15 mouse cellular contexts compared by ENCODE assay signal in the genomic region with DNA sequence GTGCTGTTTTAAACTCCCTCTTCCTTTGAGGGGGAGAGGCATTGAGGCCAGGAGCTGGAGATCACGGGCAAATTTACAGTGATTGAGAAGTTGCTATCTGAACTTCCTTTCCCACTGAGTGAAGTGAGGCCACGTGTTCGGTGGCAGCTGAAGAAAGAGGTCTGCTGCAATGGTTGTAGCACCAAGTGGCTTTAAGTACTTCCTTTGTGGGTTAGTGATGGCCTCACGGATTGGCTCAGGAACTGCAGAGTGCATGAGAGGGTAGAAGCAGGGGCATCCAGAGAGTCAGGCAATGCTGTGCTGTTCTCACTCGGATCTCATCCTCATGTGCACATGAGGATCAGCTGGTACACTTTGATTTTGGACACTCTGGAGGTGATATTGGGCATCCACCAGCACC. TPM values are rescaled to one million over a fixed set of nuclear protein-coding genes. Genes with fewer than 3 reads are reported as not detected.
A peak's percentile ranks its signal among the peaks of the same experiment; 100 is the strongest.
DNase-seq lines count a peak whose midpoint lies in the region; ATAC-seq and TF ChIP-seq lines count a peak whose summit lies in the region.
"Had no signal": no experiment of that assay in that cellular context is flagged by ENCODE, and none has a peak within 500 bp of the region (broad histone marks: within the 10 kb centered on the region; RNA-seq: fewer than 3 reads in every experiment).

No protein-coding gene starts in this region.

- no peak overlapping the region for H3K4me2 ChIP-seq in lung, postnatal 0 days (replicated peaks; ENCODE audit: low read depth, low read length)
- H3K4me2 ChIP-seq: midbrain, embryonic 12.5 days; neural tube, embryonic 13.5 days had no signal

- 24% methylated on average over 5 of the region's 5 CpGs for WGBS in lung, postnatal 0 days

- H3K36me3 ChIP-seq in lung, postnatal 0 days (ENCODE audit: insufficient read depth, low read length) = 0 out of 2 replicates have a peak, but pooled peaks cover 2% of the 10 kb centered on the region

- 0 out of 2 replicates have a peak, but pooled peaks have one; percentile 35 for ATAC-seq in erythroid progenitor cell, adult 5-6 weeks (replicated peaks; ENCODE audit: low FRiP score, poor library complexity, severe bottlenecking)
- ATAC-seq in lung, postnatal 0 days = peak; percentile 90

- peaks cover 11% of the 10 kb centered on the region; the same call in 1 of the 2 replicates for H3K4me1 ChIP-seq in lung, postnatal 0 days (ENCODE audit: insufficient read depth, low read depth, low read length)
- H3K4me1 ChIP-seq: midbrain, embryonic 12.5 days had no signal

- intact Hi-C loops in heart, postnatal 36 days (cut with DNase I) = no loop called here

- H3K4me3 ChIP-seq in lung, postnatal 0 days (ENCODE audit: low read depth, low read length) = no peak overlapping the region
- H3K4me3 ChIP-seq: midbrain, embryonic 12.5 days; neural tube, embryonic 13.5 days had no signal

- H3K27me3 ChIP-seq in lung, postnatal 0 days (replicated peaks; ENCODE audit: insufficient read depth, low read length) = no peaks in the 10 kb centered on the region
- H3K27me3 ChIP-seq: midbrain, embryonic 12.5 days; neural tube, embryonic 13.5 days had no signal

- DNase-seq in heart, adult 11 months = peak; percentile 88
- DNase-seq in heart, postnatal 36 days = no peak
- peak; percentile 81 for DNase-seq in lung, postnatal 0 days (ENCODE audit: low spot score)
- peak; percentile 73 for DNase-seq in thymus, postnatal 0 days (ENCODE audit: low spot score)
- DNase-seq in layer of hippocampus, adult 9-11 months = no peak
- DNase-seq in adrenal gland, adult 8-10 months = no peak
- no peak for DNase-seq in embryo, embryonic 10 days (ENCODE audit: low spot score)
- DNase-seq: cerebellum, postnatal 36 days; heart, adult 18-20 months; heart, postnatal 14 days; kidney, adult 2 months; right cerebral cortex, adult 18-20 months had no signal

- TF ChIP-seq EP300 in lung, postnatal 0 days (IDR thresholded peaks at IDR 0.05) = peak; percentile 31; the same call in 1 of the 2 replicates

- TF ChIP-seq CTCF in lung, postnatal 0 days (IDR thresholded peaks at IDR 0.05) = no peak

- no peak overlapping the region for H3K9ac ChIP-seq in lung, postnatal 0 days (replicated peaks; ENCODE audit: low read depth)
- H3K9ac ChIP-seq: midbrain, embryonic 12.5 days; neural tube, embryonic 13.5 days had no signal

- H3K9me3 ChIP-seq in lung, postnatal 0 days (ENCODE audit: low read length) = no peaks in the 10 kb centered on the region
- H3K9me3 ChIP-seq: midbrain, embryonic 12.5 days; neural tube, embryonic 13.5 days had no signal

- H3K27ac ChIP-seq in lung, postnatal 0 days (ENCODE audit: low read length) = no peak overlapping the region
- H3K27ac ChIP-seq: midbrain, embryonic 12.5 days; neural tube, embryonic 13.5 days had no signal

RNA-seq across cellular contexts. Expression of a gene that starts 19.4 kb away (rescaled TPM):
- 10 to 100 TPM; 43.2 to 43.3 TPM for total RNA-seq in heart, postnatal 36 days (2021)
- total RNA-seq in erythroid progenitor cell, adult 5-6 weeks (2015; ENCODE audit: low replicate concordance) = 59.1 and 60.2 TPM in 2 replicates
- total RNA-seq in erythroid progenitor cell, adult 5-6 weeks (2017; ENCODE audit: low replicate concordance) = 46.1 and 70.6 TPM in 2 replicates
- 56.3 and 61.9 TPM in 2 replicates for polyA plus RNA-seq in lung, postnatal 0 days (2015; fragmentation: Nextera tagmentation; extraction: Ambion mirVana)
- polyA plus RNA-seq in thymus, postnatal 0 days (2015; fragmentation: Nextera tagmentation; extraction: Ambion mirVana) = 33.6 and 33.7 TPM in 2 replicates
- 10 to 100 TPM; 31.3 to 33.8 (median 31.9) TPM for total RNA-seq in adrenal gland, adult 8-10 months (2022)

RNA-seq across cellular contexts. Expression of a gene that starts 31.7 kb away (rescaled TPM):
- 10 to 100 TPM; 32.2 to 32.9 TPM for total RNA-seq in heart, postnatal 36 days (2021)
- total RNA-seq in erythroid progenitor cell, adult 5-6 weeks (2015; ENCODE audit: low replicate concordance) = 23.1 and 25.2 TPM in 2 replicates
- total RNA-seq in erythroid progenitor cell, adult 5-6 weeks (2017; ENCODE audit: low replicate concordance) = 23.8 and 32.0 TPM in 2 replicates
- 38.6 and 41.2 TPM in 2 replicates for polyA plus RNA-seq in lung, postnatal 0 days (2015; fragmentation: Nextera tagmentation; extraction: Ambion mirVana)
- 46.7 and 47.3 TPM in 2 replicates for polyA plus RNA-seq in thymus, postnatal 0 days (2015; fragmentation: Nextera tagmentation; extraction: Ambion mirVana)
- total RNA-seq in adrenal gland, adult 8-10 months (2022) = 100 to 1,000 TPM in 1 of 4 experiments, 10 to 100 TPM in 3; 80.8 to 101 (median 85.6) TPM

Comparison
In these comparisons a context has a peak if more than half of its experiments do, and no peak if none do; other contexts are left out.
1. DNase-seq: peak in heart, adult 11 months (single experiment), lung, postnatal 0 days (single experiment) and thymus, postnatal 0 days (single experiment); none in heart, postnatal 36 days (0 of 2), layer of hippocampus, adult 9-11 months (single experiment), adrenal gland, adult 8-10 months (single experiment) and embryo, embryonic 10 days (single experiment).